Mouse (Mus musculus) forebrain, postnatal 0 days (tissue): ENCODE measurements around the gene Tmem109. TPM values are rescaled to one million over a fixed set of nuclear protein-coding genes. Genes with fewer than 3 reads are reported as not detected.

Experiments used
- ATAC-seq: fragments of 200-750 bp; cut with Nextera tagmentation; 2 replicates; pipeline ENCODE4 v1.8.0; 2017; ENCODE audit warnings: mild to moderate bottlenecking, moderate library complexity
- DNase-seq: peaks from one replicate; pipeline ENCODE4 v3.0.0-alpha.2; 2015
- H3K27ac ChIP-seq: fragments of 300-500 bp; sonication (generic); 2 replicates; pipeline ENCODE4 v1.5.1; 2014; ENCODE audit warnings: low read depth, mild to moderate bottlenecking, antibody characterized with exemption, low read length, moderate library complexity, mixed read lengths
- H3K27me3 ChIP-seq: fragments of 300-500 bp; sonication (generic); 2 replicates; pipeline ENCODE4 v1.6.1; 2014; ENCODE audit warnings: mild to moderate bottlenecking, low read length, mixed read lengths; ENCODE audit not compliant: insufficient read depth
- H3K36me3 ChIP-seq: fragments of 300-500 bp; sonication (generic); 2 replicates; pipeline ENCODE4 v1.6.1; 2014; ENCODE audit warnings: mild to moderate bottlenecking, moderate library complexity; ENCODE audit not compliant: insufficient read depth
- H3K4me1 ChIP-seq: fragments of 300-500 bp; sonication (generic); 2 replicates; pipeline ENCODE4 v1.6.1; 2014; ENCODE audit warnings: antibody characterized with exemption; ENCODE audit not compliant: insufficient read depth
- H3K4me2 ChIP-seq: fragments of 300-500 bp; sonication (generic); 2 replicates; pipeline ENCODE4 v1.6.1; 2014; ENCODE audit warnings: low read depth, mild to moderate bottlenecking, moderate library complexity
- H3K4me3 ChIP-seq: fragments of 300-500 bp; sonication (generic); 2 replicates; pipeline ENCODE4 v1.5.1; 2014; ENCODE audit warnings: low read depth, low read length, mixed read lengths
- H3K9ac ChIP-seq: fragments of 300-500 bp; sonication (generic); 2 replicates; pipeline ENCODE4 v1.6.1; 2014; ENCODE audit warnings: mild to moderate bottlenecking
- H3K9me3 ChIP-seq: fragments of 300-500 bp; sonication (generic); 2 replicates; pipeline ENCODE4 v1.6.1; 2016; ENCODE audit warnings: low read length
- CTCF ChIP-seq: sonication (generic); IDR thresholded peaks from 2 replicates; pipeline ENCODE4 v1.5.1; 2016; ENCODE audit warnings: antibody characterized with exemption, control low read depth, low read depth
- whole genome bisulfite sequencing: fragments of 180-500 bp; shearing (Covaris S2); extraction: QIAGEN DNeasy Blood & Tissue Kit; methylation state at CpG from one replicate; pipeline ENCODE4 v1.1.7; 2014; 5-methylcytosine and 5-hydroxymethylcytosine counted together
- polyA plus RNA-seq: library from polyadenylated mRNA; unstranded; fragments of >200 nt; fragmentation: Nextera tagmentation; extraction: Ambion mirVana; gene quantifications from 2 replicates; pipeline ENCODE4 v1.2.1, GENCODE M21; 2015
- total RNA-seq: library from RNA; depleted of rRNA; stranded (reverse); fragments of >200 nt; gene quantifications from 2 replicates; pipeline ENCODE4 v1.2.3, GENCODE M21; 2014

Gene Tmem109
- total and polyA plus RNA-seq, 2 experiments from 2014 or later: 25.5 to 38.8 TPM

- ATAC-seq: peak; percentile 60
- Histone ChIP-seq H3K27me3 (no peaks in the 10 kb centered on the region), H3K4me2 (no peak overlapping the region), H3K9ac (no peak overlapping the region), H3K27ac (no peak overlapping the region), H3K4me1 (no peaks in the 10 kb centered on the region), H3K36me3 (peaks cover 66% of the 10 kb centered on the region), H3K4me3 (no peak overlapping the region), H3K9me3 (no peaks in the 10 kb centered on the region)
- WGBS: 60% methylated on average over 7 of the region's 7 CpGs
- no peak for TF ChIP-seq CTCF
- no peak for DNase-seq
These were observed 23.3 kb upstream of the Tmem109 start for GRCm38 (mm10) chr19:10904927-10905727.

DNA sequence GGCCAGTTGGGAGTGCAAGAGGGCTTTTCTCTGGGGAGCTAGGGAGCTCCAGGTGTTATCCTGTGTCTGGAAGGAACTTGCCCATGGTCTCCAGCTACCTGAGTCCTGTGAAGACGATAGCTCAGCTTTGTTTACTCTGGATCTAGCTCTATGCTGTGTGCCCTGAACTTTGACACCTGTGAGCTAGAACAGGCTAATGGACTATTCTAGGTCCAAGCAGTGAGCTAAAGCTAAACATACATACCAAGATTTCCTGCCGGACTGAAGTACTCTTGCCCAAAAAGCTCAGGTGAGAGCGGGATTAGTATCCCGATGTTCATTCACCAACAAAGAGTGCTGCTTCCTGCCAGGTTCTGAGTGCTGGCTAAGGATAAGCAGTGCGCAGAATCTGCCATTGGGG, 22.7 kb upstream of the Tmem109 start:
- Histone ChIP-seq H3K4me2 (no peak overlapping the region), H3K9ac (no peak overlapping the region), H3K9me3 (no peaks in the 10 kb centered on the region), H3K27me3 (no peaks in the 10 kb centered on the region), H3K4me1 (no peaks in the 10 kb centered on the region), H3K27ac (no peak overlapping the region), H3K4me3 (no peak overlapping the region), H3K36me3 (peaks cover 72% of the 10 kb centered on the region)
- TF ChIP-seq CTCF: no peak
- no peak for DNase-seq
- ATAC-seq: no peak
- WGBS: 85% methylated on average over 5 of the region's 5 CpGs

GRCm38 (mm10) chr19:10901046-10901445, 19.2 kb upstream of the Tmem109 start:
- Histone ChIP-seq H3K27me3 (no peaks in the 10 kb centered on the region), H3K36me3 (peaks cover 85% of the 10 kb centered on the region), H3K9ac (no peak overlapping the region), H3K4me1 (peaks cover 9% of the 10 kb centered on the region), H3K9me3 (no peaks in the 10 kb centered on the region), H3K4me3 (no peak overlapping the region), H3K27ac (no peak overlapping the region), H3K4me2 (no peak overlapping the region)
- 97% methylated on average over 5 of the region's 5 CpGs for WGBS
- ATAC-seq: no peak
- TF ChIP-seq CTCF: no peak
- DNase-seq: no peak

GRCm38 (mm10) chr19:10900315-10900714, 18.5 kb upstream of the Tmem109 start:
- no peak overlapping the region for H3K4me2 ChIP-seq
- DNase-seq (no peak), ATAC-seq (no peak)
- H3K9ac ChIP-seq: no peak overlapping the region
- H3K4me1 ChIP-seq: peaks cover 12% of the 10 kb centered on the region
- H3K9me3 ChIP-seq: no peaks in the 10 kb centered on the region
- no peak overlapping the region for H3K27ac ChIP-seq
- TF ChIP-seq CTCF: no peak
- peaks cover 77% of the 10 kb centered on the region for H3K36me3 ChIP-seq
- 67% methylated on average over 6 of the region's 6 CpGs for WGBS
- H3K27me3 ChIP-seq: no peaks in the 10 kb centered on the region
- no peak overlapping the region for H3K4me3 ChIP-seq

- Histone ChIP-seq H3K4me2 (no peak overlapping the region), H3K9ac (no peak overlapping the region)
- 87% methylated on average over 8 of the region's 8 CpGs for WGBS
These were observed 15.7 kb upstream of the Tmem109 start for GRCm38 (mm10) chr19:10897491-10897890.

DNA sequence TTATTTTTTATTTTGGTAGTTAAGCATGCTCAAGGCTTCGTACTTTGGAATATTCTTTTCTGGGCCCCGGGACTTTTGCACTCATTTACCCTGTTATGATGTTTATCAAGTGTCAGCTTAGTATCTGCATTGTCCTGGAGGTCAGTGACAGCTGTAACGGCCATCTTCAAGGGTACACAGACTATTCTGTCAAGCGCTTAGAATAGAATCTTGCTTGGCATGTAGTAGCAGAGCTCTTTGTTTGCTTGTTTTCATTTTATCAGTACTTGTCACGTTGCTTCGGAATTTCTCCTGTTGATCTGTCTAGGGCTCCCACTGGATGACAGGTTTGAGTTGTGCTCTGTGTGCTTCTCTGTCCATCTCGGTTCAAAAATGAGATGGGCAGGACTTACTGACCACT, 15.0 kb upstream of the Tmem109 start:
- Histone ChIP-seq H3K27me3 (no peaks in the 10 kb centered on the region), H3K4me2 (peak overlapping the region; percentile 79), H3K9me3 (no peaks in the 10 kb centered on the region), H3K4me3 (no peak overlapping the region; the same call in 1 of the 2 replicates), H3K4me1 (peaks cover 12% of the 10 kb centered on the region), H3K36me3 (peaks cover 44% of the 10 kb centered on the region), H3K9ac (peak overlapping the region; percentile 91; the same call in 1 of the 2 replicates), H3K27ac (no peak overlapping the region)
- TF ChIP-seq CTCF: no peak
- 82% methylated on average over 7 of the region's 7 CpGs for WGBS
- no peak for DNase-seq
- no peak for ATAC-seq

More at GRCm38 (mm10) chr19:10897491-10897890, 15.7 kb upstream of the Tmem109 start:
- Histone ChIP-seq H3K9me3 (no peaks in the 10 kb centered on the region), H3K36me3 (peaks cover 51% of the 10 kb centered on the region), H3K27ac (no peak overlapping the region), H3K4me3 (no peak overlapping the region), H3K4me1 (peaks cover 12% of the 10 kb centered on the region), H3K27me3 (no peaks in the 10 kb centered on the region)
- no peak for ATAC-seq
- DNase-seq: no peak
- TF ChIP-seq CTCF: no peak

DNA sequence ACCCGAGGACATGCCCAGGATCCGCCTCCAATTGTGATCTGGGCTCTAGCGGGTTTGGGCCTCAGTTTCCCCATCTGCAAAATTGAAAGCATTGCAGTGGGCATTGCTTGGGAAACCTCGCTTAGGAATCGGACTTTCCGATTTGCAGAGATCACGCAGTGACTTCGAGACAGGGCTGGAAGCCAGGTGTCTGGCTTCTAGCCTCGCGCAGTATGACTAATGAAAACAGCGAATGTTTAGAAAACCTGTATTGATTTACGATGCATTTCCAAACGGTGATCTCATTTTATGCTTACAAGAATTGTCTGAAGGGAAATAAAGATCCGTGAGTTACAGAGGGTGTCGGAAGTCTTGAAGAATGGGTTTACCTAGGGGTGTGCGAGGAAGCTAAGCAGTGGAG, 13.9 kb upstream of the Tmem109 start:
- ATAC-seq: no peak
- no peak for TF ChIP-seq CTCF
- WGBS: 1% methylated on average over 16 of the region's 16 CpGs

More for the DNA sequence above, 13.9 kb upstream of the Tmem109 start:
- H3K27me3 ChIP-seq: no peaks in the 10 kb centered on the region
- H3K9ac ChIP-seq: peak overlapping the region; percentile 91
- H3K4me2 ChIP-seq: peak overlapping the region; percentile 79
- H3K36me3 ChIP-seq: peaks cover 34% of the 10 kb centered on the region
- H3K4me3 ChIP-seq: peak overlapping the region; percentile 86
- H3K4me1 ChIP-seq: peaks cover 12% of the 10 kb centered on the region
- H3K27ac ChIP-seq: peak overlapping the region; percentile 94
- no peaks in the 10 kb centered on the region for H3K9me3 ChIP-seq
- DNase-seq: peak; percentile 35
